Mouse (Mus musculus): ENCODE data around the gene Lrrc37a. TPM values are rescaled to one million over a fixed set of nuclear protein-coding genes. Genes with fewer than 3 reads are reported as not detected.
"Not testable (repeated sequence)": the region's sequence is repeated elsewhere in the genome, so short reads cannot be mapped to it uniquely, and the experiment has no call there.

Lrrc37a gene
- polyA plus RNA-seq, 1 experiment from 2014 or later, result not detected

GRCm38 (mm10) chr11:103419667-103420066 lies 84.7 kb downstream of the Lrrc37a start:
- no peaks in the 10 kb centered on the region for H3K4me1 ChIP-seq (ENCODE audit: control insufficient read depth, insufficient read depth, low read length)
- no peaks in the 10 kb centered on the region for H3K9me3 ChIP-seq (ENCODE audit: control insufficient read depth, low read length)
- H3K4me3 ChIP-seq (replicated peaks; ENCODE audit: low read depth, low read length), result no peak overlapping the region
- no peak for ATAC-seq (ENCODE audit: low FRiP score, low TSS enrichment)
- DNase-seq, result no peak
- WGBS, result 87% methylated on average over 13 of the region's 13 CpGs
- no peaks in the 10 kb centered on the region for H3K27me3 ChIP-seq (ENCODE audit: control insufficient read depth, insufficient read depth, low read length)
- no peak overlapping the region for H3K27ac ChIP-seq (replicated peaks; ENCODE audit: low read depth, low read length)
- no peak overlapping the region for H3K4me2 ChIP-seq (ENCODE audit: low read length)
- H3K36me3 ChIP-seq (ENCODE audit: control insufficient read depth, insufficient read depth, low read length), result no peaks in the 10 kb centered on the region
- no peak overlapping the region for H3K9ac ChIP-seq (replicated peaks; ENCODE audit: low read length)

DNA sequence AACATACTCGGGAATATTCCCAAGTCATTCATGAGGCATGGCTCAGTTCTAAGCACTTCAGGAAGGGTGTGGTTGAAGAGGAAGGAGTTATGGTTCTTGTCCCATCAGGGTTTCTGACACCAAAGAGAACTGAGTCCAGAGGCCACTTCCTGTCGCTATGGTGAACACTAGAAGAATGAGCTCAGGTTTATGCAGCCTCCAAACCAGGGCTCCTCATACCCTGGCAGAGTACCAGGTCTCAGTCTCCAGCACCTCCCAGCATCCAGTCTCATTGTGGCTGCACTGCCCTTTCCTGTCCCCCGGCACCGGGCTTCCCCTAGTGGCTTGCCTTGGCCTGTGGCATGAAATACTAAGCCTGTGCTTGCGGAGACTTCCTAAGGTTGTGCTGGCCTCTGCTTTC lies 85.2 kb downstream of the Lrrc37a start:
- 82% methylated on average over 5 of the region's 5 CpGs for WGBS
- H3K27me3 ChIP-seq (ENCODE audit: control insufficient read depth, insufficient read depth, low read length), result no peaks in the 10 kb centered on the region

DNA sequence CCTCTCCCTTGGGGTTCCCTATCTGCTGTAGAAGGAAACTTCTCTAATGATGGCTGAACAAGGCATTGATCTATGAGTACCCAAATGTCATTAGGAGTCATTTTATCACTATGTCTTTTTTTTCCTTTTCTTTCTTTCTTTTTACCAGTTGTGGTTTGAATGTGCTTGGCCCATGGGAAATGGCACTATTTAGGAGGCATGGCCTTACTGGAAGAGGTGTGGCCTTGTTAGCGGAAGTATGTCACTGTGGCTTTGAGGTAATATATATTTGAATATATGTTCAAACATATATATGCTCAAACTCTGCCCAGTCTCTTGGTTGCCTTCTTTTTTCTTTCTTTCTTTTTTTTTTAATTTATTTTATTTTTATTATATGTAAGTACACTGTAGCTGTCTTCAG lies 90.9 kb downstream of the Lrrc37a start:
- Histone ChIP-seq H3K9me3 (ENCODE audit: control insufficient read depth, low read length) (no peaks in the 10 kb centered on the region), H3K27ac (replicated peaks; ENCODE audit: low read depth, low read length) (no peak overlapping the region), H3K4me3 (replicated peaks; ENCODE audit: low read depth, low read length) (no peak overlapping the region; the same call in 1 of the 2 replicates), H3K36me3 (ENCODE audit: control insufficient read depth, insufficient read depth, low read length) (no peaks in the 10 kb centered on the region), H3K9ac (replicated peaks; ENCODE audit: low read length) (no peak overlapping the region), H3K4me1 (ENCODE audit: control insufficient read depth, insufficient read depth, low read length) (peaks cover 16% of the 10 kb centered on the region), H3K27me3 (ENCODE audit: control insufficient read depth, insufficient read depth, low read length) (no peaks in the 10 kb centered on the region), H3K4me2 (ENCODE audit: low read length) (peak overlapping the region; percentile 88)
- 83% methylated on average over 1 of the region's 1 CpGs for WGBS
- ATAC-seq (ENCODE audit: low FRiP score, low TSS enrichment) (no peak), DNase-seq (no peak)

More for the DNA sequence above, 85.2 kb downstream of the Lrrc37a start:
- DNase-seq (no peak), ATAC-seq (ENCODE audit: low FRiP score, low TSS enrichment) (no peak)
- Histone ChIP-seq H3K9me3 (ENCODE audit: control insufficient read depth, low read length) (no peaks in the 10 kb centered on the region), H3K4me2 (ENCODE audit: low read length) (no peak overlapping the region), H3K36me3 (ENCODE audit: control insufficient read depth, insufficient read depth, low read length) (no peaks in the 10 kb centered on the region), H3K4me3 (replicated peaks; ENCODE audit: low read depth, low read length) (no peak overlapping the region), H3K4me1 (ENCODE audit: control insufficient read depth, insufficient read depth, low read length) (no peaks in the 10 kb centered on the region), H3K27ac (replicated peaks; ENCODE audit: low read depth, low read length) (no peak overlapping the region), H3K9ac (replicated peaks; ENCODE audit: low read length) (no peak overlapping the region)

- H3K27ac ChIP-seq (replicated peaks; ENCODE audit: low read depth, low read length), result peak overlapping the region; percentile 68
- no peaks in the 10 kb centered on the region for H3K9me3 ChIP-seq (ENCODE audit: control insufficient read depth, low read length)
- H3K36me3 ChIP-seq (ENCODE audit: control insufficient read depth, insufficient read depth, low read length), result no peaks in the 10 kb centered on the region
- H3K4me3 ChIP-seq (replicated peaks; ENCODE audit: low read depth, low read length), result peak overlapping the region; percentile 83
- DNase-seq (no peak), ATAC-seq (ENCODE audit: low FRiP score, low TSS enrichment) (peak; percentile 28; the same call in 1 of the 2 replicates)
- peaks cover 16% of the 10 kb centered on the region for H3K4me1 ChIP-seq (ENCODE audit: control insufficient read depth, insufficient read depth, low read length)
- H3K27me3 ChIP-seq (ENCODE audit: control insufficient read depth, insufficient read depth, low read length), result no peaks in the 10 kb centered on the region
- peak overlapping the region; percentile 36 for H3K9ac ChIP-seq (replicated peaks; ENCODE audit: low read length)
- 3% methylated on average over 14 of the region's 14 CpGs for WGBS
- H3K4me2 ChIP-seq (ENCODE audit: low read length), result peak overlapping the region; percentile 88
Observed at GRCm38 (mm10) chr11:103412950-103413423, 91.4 kb downstream of the Lrrc37a start.

- Histone ChIP-seq H3K9ac (replicated peaks; ENCODE audit: low read length) (peak within 1 kb of the TSS; percentile 81), H3K4me2 (ENCODE audit: low read length) (peak within 1 kb of the TSS; percentile 88), H3K27me3 (ENCODE audit: control insufficient read depth, insufficient read depth, low read length) (no peaks in the 10 kb centered on the region), H3K36me3 (ENCODE audit: control insufficient read depth, insufficient read depth, low read length) (no peaks in the 10 kb centered on the region), H3K27ac (replicated peaks; ENCODE audit: low read depth, low read length) (peak within 1 kb of the TSS; percentile 81), H3K9me3 (ENCODE audit: control insufficient read depth, low read length) (no peaks in the 10 kb centered on the region), H3K4me3 (replicated peaks; ENCODE audit: low read depth, low read length) (peak within 1 kb of the TSS; percentile 83), H3K4me1 (ENCODE audit: control insufficient read depth, insufficient read depth, low read length) (peaks cover 16% of the 10 kb centered on the region)
- under 1% methylated on average over 67 of the region's 67 CpGs for WGBS
- peak; percentile 99 for DNase-seq
- peak; percentile 98 for ATAC-seq (ENCODE audit: low FRiP score, low TSS enrichment)
Observed at GRCm38 (mm10) chr11:103411981-103412949, 92.1 kb downstream of the Lrrc37a start, which contains the start of gene Plekhm1. TSS of gene Plekhm1 (minus strand) at chr11:103412687.

DNA sequence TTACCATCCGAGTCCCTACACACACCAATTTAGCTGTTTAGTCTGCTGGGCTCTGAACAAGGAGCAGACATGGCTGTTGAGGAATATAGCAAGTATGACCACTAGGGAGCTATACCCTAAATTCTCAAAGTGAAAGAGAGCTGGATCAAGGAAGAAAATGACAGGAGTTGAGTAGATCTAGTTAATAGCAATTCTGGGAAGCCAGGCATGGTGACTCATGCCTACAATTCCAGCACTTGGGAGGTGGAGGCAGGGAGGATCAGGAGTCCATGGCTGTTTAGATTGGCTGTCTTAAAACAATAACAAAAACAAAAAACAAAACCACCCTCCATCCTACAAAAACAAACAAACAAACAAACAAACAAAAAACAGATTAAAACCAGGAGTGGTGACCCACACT lies 93.1 kb downstream of the Lrrc37a start:
- 88% methylated on average over 1 of the region's 1 CpGs for WGBS
- H3K9me3 ChIP-seq (ENCODE audit: control insufficient read depth, low read length), result no peaks in the 10 kb centered on the region
- no peak overlapping the region for H3K9ac ChIP-seq (replicated peaks; ENCODE audit: low read length)
- no peak for DNase-seq
- H3K27ac ChIP-seq (replicated peaks; ENCODE audit: low read depth, low read length), result no peak overlapping the region
- H3K4me3 ChIP-seq (replicated peaks; ENCODE audit: low read depth, low read length), result 0 out of 2 replicates have a peak overlapping the region, but pooled peaks have one; percentile 83
- H3K4me2 ChIP-seq (ENCODE audit: low read length), result peak overlapping the region; percentile 88
- no peaks in the 10 kb centered on the region for H3K36me3 ChIP-seq (ENCODE audit: control insufficient read depth, insufficient read depth, low read length)
- peaks cover 16% of the 10 kb centered on the region for H3K4me1 ChIP-seq (ENCODE audit: control insufficient read depth, insufficient read depth, low read length)
- H3K27me3 ChIP-seq (ENCODE audit: control insufficient read depth, insufficient read depth, low read length), result no peaks in the 10 kb centered on the region
- ATAC-seq (ENCODE audit: low FRiP score, low TSS enrichment), result no peak

DNA sequence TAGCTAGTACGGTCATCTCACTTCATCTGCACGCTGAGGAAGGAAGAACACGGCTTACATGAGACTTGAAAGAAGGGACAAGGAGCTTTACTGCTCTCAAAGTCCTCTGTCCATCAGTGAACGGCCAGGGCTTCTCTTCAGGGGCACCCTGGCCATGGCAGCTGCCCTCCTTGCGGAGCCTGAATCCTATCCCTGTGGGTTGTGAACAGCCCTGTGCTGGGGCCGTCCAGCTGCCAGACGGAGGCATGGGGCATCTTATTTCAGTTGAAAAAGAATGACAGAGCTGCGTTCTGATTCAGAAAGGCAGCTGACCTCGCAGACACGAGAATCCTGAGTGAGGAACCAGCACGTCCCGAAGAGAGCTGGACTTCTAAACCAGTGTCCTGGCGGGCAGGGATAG lies 95.5 kb downstream of the Lrrc37a start:
- no peak for DNase-seq
- Histone ChIP-seq H3K36me3 (ENCODE audit: control insufficient read depth, insufficient read depth, low read length) (no peaks in the 10 kb centered on the region), H3K27ac (replicated peaks; ENCODE audit: low read depth, low read length) (no peak overlapping the region), H3K27me3 (ENCODE audit: control insufficient read depth, insufficient read depth, low read length) (no peaks in the 10 kb centered on the region), H3K4me1 (ENCODE audit: control insufficient read depth, insufficient read depth, low read length) (peaks cover 16% of the 10 kb centered on the region), H3K9ac (replicated peaks; ENCODE audit: low read length) (no peak overlapping the region), H3K9me3 (ENCODE audit: control insufficient read depth, low read length) (no peaks in the 10 kb centered on the region), H3K4me2 (ENCODE audit: low read length) (no peak overlapping the region), H3K4me3 (replicated peaks; ENCODE audit: low read depth, low read length) (no peak overlapping the region)
- ATAC-seq (ENCODE audit: low FRiP score, low TSS enrichment), result no peak
- 93% methylated on average over 13 of the region's 13 CpGs for WGBS

DNA sequence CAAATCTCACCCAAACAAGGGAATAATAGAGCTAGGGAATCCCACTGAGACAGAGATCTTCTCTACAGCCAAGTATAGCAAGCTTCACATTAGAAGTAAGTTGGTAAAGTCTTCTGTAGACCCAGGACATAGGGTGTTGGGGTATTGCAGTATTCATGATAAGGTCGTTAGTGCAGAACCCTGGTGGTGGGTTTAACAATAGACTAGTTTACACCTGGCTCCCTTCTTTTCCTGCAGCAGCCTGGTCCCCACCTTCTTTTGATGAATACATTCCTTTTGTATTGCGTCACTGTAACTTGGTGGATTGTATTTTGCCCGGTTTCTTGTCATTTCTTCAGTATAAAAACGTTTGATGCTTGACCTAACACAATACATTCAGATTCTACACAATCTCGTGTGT lies 97.3 kb downstream of the Lrrc37a start:
- not testable (repeated sequence) for ATAC-seq (ENCODE audit: low FRiP score, low TSS enrichment); H3K4me3 ChIP-seq (replicated peaks; ENCODE audit: low read depth, low read length); H3K27ac ChIP-seq (replicated peaks; ENCODE audit: low read depth, low read length); H3K9me3 ChIP-seq (ENCODE audit: control insufficient read depth, low read length); H3K4me2 ChIP-seq (ENCODE audit: low read length); H3K9ac ChIP-seq (replicated peaks; ENCODE audit: low read length); H3K27me3 ChIP-seq (ENCODE audit: control insufficient read depth, insufficient read depth, low read length); H3K4me1 ChIP-seq (ENCODE audit: control insufficient read depth, insufficient read depth, low read length); DNase-seq; H3K36me3 ChIP-seq (ENCODE audit: control insufficient read depth, insufficient read depth, low read length)
- 59% methylated on average over 5 of the region's 5 CpGs for WGBS
